Mouse (Mus musculus) hindbrain, embryonic 16.5 days (tissue): ENCODE measurements around the gene Csnk1e. TPM values are rescaled to one million over a fixed set of nuclear protein-coding genes. Genes with fewer than 3 reads are reported as not detected.

ENCODE experiments used
- ATAC-seq: fragments of 200-750 bp; cut with Nextera tagmentation; 2 replicates; pipeline ENCODE4 v1.8.0; 2017; ENCODE audit warnings: moderate TSS enrichment, moderate library complexity
- H3K27ac ChIP-seq: fragments of 300-500 bp; sonication (generic); 2 replicates; pipeline ENCODE4 v1.5.1; 2014; ENCODE audit warnings: low read depth, mild to moderate bottlenecking, control low read depth, low read length, moderate library complexity
- H3K27me3 ChIP-seq: fragments of 300-500 bp; sonication (generic); replicated peaks from 2 replicates; pipeline ENCODE4 v1.6.1; 2014; ENCODE audit warnings: low read length; ENCODE audit not compliant: control insufficient read depth, insufficient read depth
- H3K36me3 ChIP-seq: fragments of 300-500 bp; sonication (generic); 2 replicates; pipeline ENCODE4 v1.6.1; 2014; ENCODE audit warnings: mild to moderate bottlenecking, low read length, moderate library complexity, mixed read lengths; ENCODE audit not compliant: control insufficient read depth, insufficient read depth
- H3K4me1 ChIP-seq: fragments of 300-500 bp; sonication (generic); 2 replicates; pipeline ENCODE4 v1.6.1; 2014; ENCODE audit warnings: low read depth, low read length; ENCODE audit not compliant: control insufficient read depth, insufficient read depth
- H3K4me2 ChIP-seq: fragments of 300-500 bp; sonication (generic); 2 replicates; pipeline ENCODE4 v1.6.1; 2014; ENCODE audit warnings: mild to moderate bottlenecking, low read length, control low read depth, moderate library complexity
- H3K4me3 ChIP-seq: fragments of 300-500 bp; sonication (generic); 2 replicates; pipeline ENCODE4 v1.5.1; 2014; ENCODE audit warnings: mild to moderate bottlenecking, low read length, control low read depth, moderate library complexity
- H3K9ac ChIP-seq: fragments of 300-500 bp; sonication (generic); 2 replicates; pipeline ENCODE4 v1.6.1; 2014; ENCODE audit warnings: low read depth, mild to moderate bottlenecking, control low read depth, low read length, moderate library complexity
- H3K9me3 ChIP-seq: fragments of 300-500 bp; sonication (generic); 2 replicates; pipeline ENCODE4 v1.6.1; 2014; ENCODE audit warnings: mild to moderate bottlenecking, low read length, moderate library complexity; ENCODE audit not compliant: control insufficient read depth
- WGBS: fragments of 180-500 bp; shearing (Covaris S2); extraction: QIAGEN DNeasy Blood & Tissue Kit; methylation state at CpG from one replicate; pipeline ENCODE4 v1.1.7; 2014; 5-methylcytosine and 5-hydroxymethylcytosine counted together
- microRNA counts: library from miRNA; unstranded; fragments of <30 nt; microRNA quantifications from one replicate; lab custom pipeline; 2016
- microRNA-seq: library from miRNA; unstranded; fragments of <30 nt; microRNA quantifications from one replicate; pipeline ENCODE4, GENCODE M21; 2017
- polyA plus RNA-seq: library from polyadenylated mRNA; unstranded; fragments of >200 nt; fragmentation: Nextera tagmentation; extraction: Ambion mirVana; gene quantifications from 2 replicates; pipeline ENCODE4 v1.2.1, GENCODE M21; 2015

Gene Csnk1e
- polyA plus RNA-seq, 1 experiment from 2014 or later = 132 TPM

DNA sequence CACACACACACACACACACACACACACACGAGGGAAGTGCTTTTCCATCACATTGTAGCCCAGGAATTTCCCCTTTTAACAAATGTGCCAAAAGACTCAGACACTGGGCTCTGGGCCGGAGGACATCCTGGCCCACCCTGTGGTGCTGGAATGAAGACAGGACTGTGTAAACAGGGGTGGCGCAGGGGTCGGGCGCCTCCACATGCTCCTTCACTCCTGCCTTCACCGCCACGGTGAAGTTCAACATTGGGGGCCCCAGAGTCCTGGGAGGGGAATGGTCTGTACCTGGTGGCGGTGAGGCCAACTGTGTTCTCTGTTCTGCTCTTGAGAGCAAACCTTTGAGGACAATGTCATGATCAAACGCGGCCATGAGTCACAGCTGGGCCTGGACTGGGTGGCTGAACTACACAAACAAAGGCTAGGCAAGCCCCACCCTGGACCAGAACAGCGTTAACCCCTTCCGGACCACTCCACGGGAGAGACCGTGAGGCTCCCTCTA is 87.0 kb downstream of the Csnk1e start:
- Histone ChIP-seq H3K4me1 (no peaks in the 10 kb centered on the region), H3K4me3 (no peak overlapping the region), H3K4me2 (no peak overlapping the region), H3K27ac (no peak overlapping the region), H3K27me3 (no peaks in the 10 kb centered on the region), H3K36me3 (peaks cover 25% of the 10 kb centered on the region), H3K9me3 (no peaks in the 10 kb centered on the region), H3K9ac (no peak overlapping the region)
- 67% methylated on average over 14 of the region's 14 CpGs for WGBS
- no peak; the same call in 1 of the 2 replicates for ATAC-seq

MicroRNA genes within 50 kb of the gene (microRNA counts, 519-probe panel; counts per million panel counts)
- microRNA mmu-miR-1943 (lab: Ali Mortazavi, UCI) = 2,224 counts per million, percentile 47 among the panel's probes with 10 or more counts

Small RNA genes within 50 kb of the gene (microRNA-seq; reads per million reads assigned to microRNA genes)
- gene Gm44302 (not detected), gene Mir1943 (1.7 reads per million)

Other genes with a start within 250 kb of the Csnk1e start
- 99.1 and 100.0 TPM in 2 replicates for gene Pick1, start 226.4 kb downstream of the Csnk1e start, polyA plus RNA-seq
- gene Gm49486, start 226.2 kb downstream of the Csnk1e start, polyA plus RNA-seq = 0.87 and 1.1 TPM in 2 replicates
- 1.4 and 2.0 TPM in 2 replicates for gene Slc16a8, start 200.8 kb downstream of the Csnk1e start, polyA plus RNA-seq
- 3.1 and 5.4 TPM in 2 replicates for gene Baiap2l2, start 170.0 kb downstream of the Csnk1e start, polyA plus RNA-seq
- gene Pla2g6, start 127.2 kb downstream of the Csnk1e start, polyA plus RNA-seq = 23.0 and 29.3 TPM in 2 replicates
- gene Maff, start 108.9 kb downstream of the Csnk1e start, polyA plus RNA-seq = 1.1 and 1.2 TPM in 2 replicates
- 42.4 and 54.9 TPM in 2 replicates for gene Tmem184b, start 52.0 kb downstream of the Csnk1e start, polyA plus RNA-seq
- gene Kcnj4, start 49.7 kb upstream of the Csnk1e start, polyA plus RNA-seq = 0.09 TPM in 1 of 2 replicates, not detected in the other
- 11.6 and 14.2 TPM in 2 replicates for gene Kdelr3, start 60.8 kb upstream of the Csnk1e start, polyA plus RNA-seq
- gene Ddx17, start 91.2 kb upstream of the Csnk1e start, polyA plus RNA-seq = 42.9 and 44.6 TPM in 2 replicates
- 0.99 and 1.3 TPM in 2 replicates for gene Dmc1, start 149.5 kb upstream of the Csnk1e start, polyA plus RNA-seq
- gene Fam227a, start 203.4 kb upstream of the Csnk1e start, polyA plus RNA-seq = 3.0 and 3.5 TPM in 2 replicates
- 93.8 and 101 TPM in 2 replicates for gene Cby1, start 203.6 kb upstream of the Csnk1e start, polyA plus RNA-seq
- gene Tomm22, start 215.3 kb upstream of the Csnk1e start, polyA plus RNA-seq = 220 and 251 TPM in 2 replicates
- gene Josd1, start 232.4 kb upstream of the Csnk1e start, polyA plus RNA-seq = 19.1 and 21.5 TPM in 2 replicates
- gene Gtpbp1, start 235.3 kb upstream of the Csnk1e start, polyA plus RNA-seq = 46.0 and 51.5 TPM in 2 replicates